Mouse (Mus musculus): ENCODE results near the gene Ager. TPM values are rescaled to one million over a fixed set of nuclear protein-coding genes. Genes with fewer than 3 reads are reported as not detected.

Ager gene
- polyA plus RNA-seq, 1 experiment: not detected

DNA sequence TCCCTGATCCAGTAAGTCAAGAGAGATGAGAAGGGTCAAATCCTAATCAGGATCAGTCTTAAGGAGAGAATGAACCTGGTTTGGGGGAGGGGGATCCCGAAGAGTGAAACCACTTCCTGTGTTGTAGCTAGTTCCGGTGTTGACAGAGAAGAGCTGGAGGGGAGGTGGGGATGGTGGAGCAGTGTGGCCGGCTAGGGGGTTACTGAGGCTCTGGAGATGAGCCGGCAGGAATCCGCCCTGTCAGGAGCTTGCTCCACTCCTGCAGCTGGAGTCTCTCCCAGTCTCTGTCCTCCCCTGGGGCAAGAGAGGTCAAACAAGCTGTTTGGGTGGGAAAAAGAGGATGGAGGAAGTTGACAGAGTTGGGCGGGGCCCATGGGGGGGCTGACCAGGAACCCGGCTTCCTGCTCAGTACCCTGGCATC is 8.0 kb upstream of the Ager start, which contains the start of gene Gpsm3:
TSS of gene Gpsm3 (plus strand) at position 126 of the 421 bp plus-strand sequence.
- Histone ChIP-seq H3K4me1 (ENCODE audit: control insufficient read depth, insufficient read depth, insufficient read length, low read length) (peaks cover 16% of the 10 kb centered on the region), H3K4me3 (ENCODE audit: insufficient read depth, low read depth, low read length) (peak within 1 kb of the TSS; percentile 38), H3K27ac (replicated peaks; ENCODE audit: low read depth, low read length) (peak within 1 kb of the TSS; percentile 82)

DNA sequence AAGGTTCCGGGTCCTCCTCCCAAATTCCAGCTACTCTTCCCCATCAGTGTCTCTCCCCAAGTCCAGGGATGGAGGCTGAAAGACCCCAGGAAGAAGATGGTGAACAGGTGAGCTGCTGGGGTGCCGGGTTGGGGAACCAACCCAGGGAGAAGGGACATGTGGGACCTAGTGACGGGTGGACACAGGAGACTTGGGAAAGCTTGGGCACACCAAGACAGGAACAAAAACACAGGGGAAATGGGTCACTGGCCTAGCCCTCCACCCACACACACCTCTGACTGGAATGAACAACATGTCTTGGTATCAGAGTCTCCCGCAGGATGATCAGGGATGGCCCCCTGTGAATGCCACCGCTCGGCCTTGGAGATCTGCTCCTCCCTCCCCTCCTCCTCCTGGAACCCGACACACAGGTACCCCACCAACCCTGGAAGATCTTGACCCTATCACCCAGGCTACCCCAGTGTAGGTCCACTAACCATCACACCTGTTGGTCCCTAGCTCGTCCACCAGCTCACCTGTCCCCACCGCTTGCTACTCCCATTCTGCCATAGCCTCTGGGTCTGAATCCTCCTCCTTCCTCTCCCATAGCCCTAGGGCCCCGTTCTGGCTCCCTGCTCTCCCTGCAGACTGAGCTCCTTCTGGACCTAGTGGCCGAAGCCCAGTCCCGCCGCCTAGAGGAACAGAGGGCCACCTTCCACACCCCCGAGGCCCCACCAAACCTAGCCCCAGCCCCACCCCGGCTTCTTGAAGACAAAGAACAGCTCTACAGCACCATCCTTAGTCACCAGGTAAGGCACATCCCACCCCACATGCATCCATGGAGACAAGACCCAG is 7.3 kb upstream of the Ager start:
- H3K27ac ChIP-seq (replicated peaks; ENCODE audit: low read depth, low read length): peak overlapping the region; percentile 98
- H3K4me3 ChIP-seq (ENCODE audit: insufficient read depth, low read depth, low read length): peak overlapping the region; percentile 88
- peaks cover 16% of the 10 kb centered on the region for H3K4me1 ChIP-seq (ENCODE audit: control insufficient read depth, insufficient read depth, insufficient read length, low read length)

DNA sequence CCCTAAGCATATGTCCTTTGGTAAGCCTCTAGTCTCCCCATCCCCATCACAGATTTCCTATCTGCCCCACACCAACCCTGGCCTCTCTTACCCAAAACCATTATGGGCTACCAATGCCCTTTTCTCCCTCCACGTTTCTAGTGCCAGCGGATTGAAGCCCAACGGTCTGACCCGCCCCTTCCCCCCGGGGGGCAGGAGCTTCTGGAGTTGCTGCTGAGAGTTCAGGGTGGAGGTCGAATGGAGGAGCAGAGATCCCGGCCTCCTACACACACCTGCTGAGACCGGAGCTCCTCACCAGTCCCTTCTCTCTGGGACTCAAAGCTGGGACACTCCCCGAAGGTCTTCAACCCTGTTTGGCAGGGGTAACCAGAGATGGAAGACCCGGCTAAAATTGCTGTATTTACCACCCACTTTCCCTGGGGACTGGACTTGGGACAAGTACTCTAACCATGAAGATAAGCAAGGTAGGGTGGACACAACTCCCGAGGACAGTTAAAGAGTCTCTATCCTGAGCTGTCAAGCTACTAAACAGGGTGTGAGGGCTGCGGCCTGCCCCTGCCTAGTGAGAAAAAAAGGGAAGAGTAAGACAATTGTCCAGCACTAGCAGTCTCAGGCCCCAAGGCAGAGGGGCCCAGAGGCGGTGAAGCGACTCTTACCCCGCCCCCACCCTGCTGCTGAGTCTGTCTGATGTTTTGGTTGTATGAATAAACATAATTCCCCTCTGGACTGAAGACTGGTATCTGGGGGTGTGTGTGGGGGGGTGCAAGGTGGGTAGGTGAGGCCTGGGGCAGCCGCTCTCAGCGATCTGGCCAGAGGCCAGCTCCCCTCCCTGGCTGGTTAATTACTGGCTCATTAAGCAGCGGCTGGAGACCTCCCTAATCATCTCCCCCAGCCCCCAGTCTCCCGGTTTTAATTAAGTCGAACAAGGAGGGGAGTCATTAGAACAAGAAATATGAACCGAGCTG is 6.4 kb upstream of the Ager start, which contains the start of gene Pbx2:
TSS of gene Pbx2 (plus strand) at position 238 of the 965 bp plus-strand sequence.
- H3K27ac ChIP-seq (replicated peaks; ENCODE audit: low read depth, low read length): peak within 1 kb of the TSS; percentile 98
- peak within 1 kb of the TSS; percentile 88 for H3K4me3 ChIP-seq (ENCODE audit: insufficient read depth, low read depth, low read length)
- H3K4me1 ChIP-seq (ENCODE audit: control insufficient read depth, insufficient read depth, insufficient read length, low read length): peaks cover 15% of the 10 kb centered on the region

DNA sequence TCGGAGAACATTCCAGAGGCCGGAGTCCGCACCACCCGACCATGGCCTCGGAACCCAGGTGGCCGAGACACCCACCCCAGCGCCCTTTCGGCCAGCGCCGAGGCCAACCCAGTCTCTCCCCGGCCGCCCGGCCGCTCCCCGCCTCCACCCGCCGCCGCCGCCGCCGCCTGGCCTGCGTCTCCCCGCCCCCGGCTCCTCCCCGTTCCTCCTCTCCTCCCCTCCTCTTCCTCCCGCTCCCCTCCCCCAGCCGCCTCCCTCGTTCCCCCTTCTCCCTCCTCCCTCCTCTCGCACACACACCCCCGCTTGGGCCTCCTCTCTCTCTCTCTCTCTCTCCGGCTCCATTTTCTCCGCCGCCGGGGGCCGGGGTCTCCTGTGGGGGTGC is 5.7 kb upstream of the Ager start:
- peak overlapping the region; percentile 88 for H3K4me3 ChIP-seq (ENCODE audit: insufficient read depth, low read depth, low read length)
- peak overlapping the region; percentile 98 for H3K27ac ChIP-seq (replicated peaks; ENCODE audit: low read depth, low read length)
- H3K4me1 ChIP-seq (ENCODE audit: control insufficient read depth, insufficient read depth, insufficient read length, low read length): peaks cover 12% of the 10 kb centered on the region

DNA sequence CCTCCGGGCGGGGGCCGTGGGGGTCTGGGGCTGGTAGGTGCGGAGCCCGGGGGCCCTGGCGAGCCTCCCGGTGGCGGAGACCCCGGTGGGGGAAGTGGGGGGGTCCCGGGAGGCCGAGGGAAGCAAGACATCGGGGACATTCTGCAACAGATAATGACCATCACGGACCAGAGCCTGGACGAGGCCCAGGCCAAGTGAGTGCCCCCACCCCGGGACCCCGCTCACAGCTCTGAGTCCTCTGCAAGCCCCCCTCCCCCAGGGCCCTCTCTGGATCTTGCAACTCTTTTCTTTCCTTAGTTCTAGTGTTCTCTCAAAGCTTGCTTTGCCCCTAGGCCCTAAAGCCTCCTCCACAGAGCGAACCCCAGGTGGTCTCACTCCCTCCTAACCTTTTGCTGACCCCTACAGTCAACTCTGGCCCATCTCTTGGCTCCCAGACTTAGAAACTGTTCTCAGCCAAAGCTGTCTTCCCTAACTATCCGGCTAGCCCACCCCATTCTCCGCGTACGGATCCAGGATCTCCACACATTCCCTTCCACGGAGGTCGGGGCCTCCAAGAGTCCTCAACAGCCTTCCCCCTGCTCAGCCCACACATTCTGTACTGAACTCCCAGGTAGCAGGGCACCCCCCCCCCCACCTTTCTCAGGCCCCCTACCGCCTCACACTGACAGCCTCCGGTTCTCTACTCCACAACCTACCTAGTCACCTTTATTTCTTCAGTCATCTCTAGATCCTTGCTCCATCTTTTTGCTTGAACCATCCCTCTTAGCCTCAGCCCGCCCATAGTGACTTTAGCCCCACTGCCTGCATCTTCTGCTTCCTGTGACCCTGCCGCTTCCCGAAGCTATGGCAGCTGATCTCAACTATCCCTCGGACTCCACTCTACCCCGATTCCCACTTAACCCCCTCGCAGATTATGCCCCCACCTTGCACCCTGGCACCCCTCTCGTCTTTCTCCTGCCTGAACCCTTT is 4.8 kb upstream of the Ager start:
- Histone ChIP-seq H3K4me3 (ENCODE audit: insufficient read depth, low read depth, low read length) (peak overlapping the region; percentile 65), H3K4me1 (ENCODE audit: control insufficient read depth, insufficient read depth, insufficient read length, low read length) (peaks cover 12% of the 10 kb centered on the region), H3K27ac (replicated peaks; ENCODE audit: low read depth, low read length) (peak overlapping the region; percentile 75)

DNA sequence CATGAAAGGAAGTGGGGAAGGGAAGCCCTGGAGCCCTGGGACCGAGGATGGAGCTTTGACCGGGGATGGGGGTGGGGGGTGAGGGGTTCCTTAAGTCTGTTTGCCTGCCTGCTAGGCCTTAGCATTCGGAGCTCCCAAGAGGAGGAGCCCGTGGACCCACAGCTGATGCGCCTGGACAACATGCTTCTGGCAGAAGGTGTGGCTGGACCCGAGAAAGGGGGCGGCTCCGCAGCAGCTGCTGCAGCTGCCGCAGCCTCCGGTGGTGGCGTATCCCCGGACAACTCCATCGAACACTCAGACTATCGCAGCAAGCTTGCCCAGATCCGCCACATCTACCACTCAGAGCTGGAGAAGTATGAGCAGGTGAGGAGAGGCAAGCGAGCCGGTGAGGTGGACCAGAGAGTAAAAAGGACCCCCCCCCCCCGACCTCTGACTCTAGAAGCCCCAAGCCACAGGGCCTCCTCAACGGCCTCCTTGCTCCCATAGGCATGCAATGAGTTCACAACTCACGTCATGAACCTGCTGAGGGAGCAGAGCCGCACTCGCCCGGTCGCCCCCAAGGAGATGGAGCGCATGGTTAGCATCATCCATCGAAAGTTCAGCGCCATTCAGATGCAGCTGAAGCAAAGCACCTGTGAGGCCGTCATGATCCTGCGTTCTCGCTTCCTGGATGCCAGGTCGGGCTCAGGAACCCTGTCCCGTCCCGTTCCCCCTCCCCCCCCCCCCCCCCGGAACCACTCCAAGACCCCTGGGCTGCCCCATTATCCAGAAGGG is 3.7 kb upstream of the Ager start:
- Histone ChIP-seq H3K4me3 (ENCODE audit: insufficient read depth, low read depth, low read length) (peak overlapping the region; percentile 65), H3K27ac (replicated peaks; ENCODE audit: low read depth, low read length) (peak overlapping the region; percentile 66; the same call in 1 of the 2 replicates), H3K4me1 (ENCODE audit: control insufficient read depth, insufficient read depth, insufficient read length, low read length) (peaks cover 6% of the 10 kb centered on the region)

DNA sequence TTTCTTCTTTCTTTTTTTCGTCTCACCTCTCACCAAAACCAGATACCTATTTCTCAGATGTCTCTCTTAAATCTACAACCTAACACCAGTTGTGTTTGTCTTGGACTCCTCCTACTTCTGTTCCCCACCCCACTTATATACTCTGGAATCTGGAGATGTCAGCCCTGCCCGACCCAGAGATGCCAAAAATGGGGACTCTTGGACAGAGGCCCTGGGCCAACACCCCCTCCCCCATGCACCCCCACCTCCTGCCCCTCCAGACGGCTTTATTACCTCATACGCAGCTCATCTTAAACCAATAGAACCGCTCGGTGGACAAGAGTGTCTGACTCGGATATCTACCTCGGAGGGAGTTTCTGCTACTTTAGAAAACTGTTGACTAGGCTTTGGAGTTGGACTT is 1.6 kb upstream of the Ager start:
- Histone ChIP-seq H3K4me3 (ENCODE audit: insufficient read depth, low read depth, low read length) (no peak overlapping the region), H3K4me1 (ENCODE audit: control insufficient read depth, insufficient read depth, insufficient read length, low read length) (no peaks in the 10 kb centered on the region; the same call in 1 of the 2 replicates), H3K27ac (replicated peaks; ENCODE audit: low read depth, low read length) (no peak overlapping the region)

DNA sequence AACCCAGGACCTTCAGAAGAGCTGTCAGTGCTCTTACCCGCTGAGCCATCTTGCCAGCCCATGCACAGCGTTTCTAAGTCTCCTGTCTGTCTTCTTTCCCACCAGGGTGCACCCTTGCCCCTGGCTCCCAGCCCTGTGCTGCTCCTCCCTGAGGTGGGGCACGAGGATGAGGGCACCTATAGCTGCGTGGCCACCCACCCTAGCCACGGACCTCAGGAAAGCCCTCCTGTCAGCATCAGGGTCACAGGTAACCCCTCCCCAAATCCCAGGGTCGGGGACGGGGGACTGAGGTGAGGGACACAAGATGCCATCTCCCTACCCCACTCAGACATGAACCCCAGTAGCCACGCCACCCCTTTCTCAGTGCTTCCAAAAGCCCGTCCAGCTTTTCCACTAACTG is 2.2 kb downstream of the Ager start:
- Histone ChIP-seq H3K4me1 (ENCODE audit: control insufficient read depth, insufficient read depth, insufficient read length, low read length) (peaks cover 3% of the 10 kb centered on the region; the same call in 1 of the 2 replicates), H3K27ac (replicated peaks; ENCODE audit: low read depth, low read length) (no peak overlapping the region), H3K4me3 (ENCODE audit: insufficient read depth, low read depth, low read length) (no peak overlapping the region)

DNA sequence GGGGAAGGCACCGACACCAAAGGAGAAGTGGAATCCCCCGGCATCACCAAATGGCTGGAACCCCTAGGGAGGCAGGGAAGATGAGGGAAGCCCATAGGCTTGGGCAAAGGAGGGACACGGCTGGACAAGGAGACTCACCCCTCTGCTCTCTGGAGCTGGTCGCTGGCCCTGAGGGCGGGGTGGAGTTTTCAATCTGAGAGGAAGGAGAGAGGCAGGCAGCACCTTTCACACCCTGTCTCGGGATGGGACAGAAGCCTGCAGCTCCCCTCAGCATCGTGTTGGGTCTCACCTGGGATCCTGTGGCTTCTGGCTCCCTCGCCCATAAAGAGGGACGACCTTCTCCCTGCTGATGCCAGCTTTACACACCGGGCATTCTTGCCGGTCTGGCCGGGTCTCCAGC is 4.1 kb downstream of the Ager start:
- Histone ChIP-seq H3K4me1 (ENCODE audit: control insufficient read depth, insufficient read depth, insufficient read length, low read length) (peaks cover 8% of the 10 kb centered on the region), H3K4me3 (ENCODE audit: insufficient read depth, low read depth, low read length) (no peak overlapping the region), H3K27ac (replicated peaks; ENCODE audit: low read depth, low read length) (no peak overlapping the region)

DNA sequence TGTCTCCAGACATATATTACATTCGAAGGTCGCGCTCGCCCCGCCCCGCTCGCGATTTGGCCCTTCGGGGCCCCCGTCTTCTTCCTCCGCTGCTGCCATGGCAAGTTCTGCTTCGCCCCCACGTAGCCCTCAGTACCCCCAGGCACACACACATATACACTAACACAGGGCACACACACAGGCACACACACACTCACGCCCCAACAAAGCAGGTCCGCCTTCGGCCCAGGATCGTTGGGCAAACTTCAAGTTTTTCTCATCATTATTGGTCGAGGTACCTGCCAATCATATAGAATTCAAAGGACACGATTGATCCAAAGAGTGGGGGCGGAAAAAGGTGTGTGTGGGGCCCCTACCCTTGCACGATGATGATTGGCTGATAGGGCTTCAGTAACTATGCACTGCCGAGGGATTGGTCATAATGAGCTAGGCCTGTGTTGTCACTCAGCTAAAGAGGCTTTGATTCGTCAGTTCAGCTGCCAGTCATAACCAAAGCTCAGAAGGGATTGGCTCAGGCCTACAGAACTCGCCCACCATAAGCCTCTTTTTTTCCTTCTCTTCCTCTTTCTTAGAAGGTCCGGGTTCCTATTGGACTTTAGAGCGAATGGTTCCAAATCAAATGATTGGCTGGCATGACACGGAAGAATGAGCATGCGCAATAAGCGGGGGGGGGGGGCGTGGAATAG is 5.9 kb downstream of the Ager start, which contains the start of gene Rnf5:
TSS of gene Rnf5 (minus strand) at position 316 of the 686 bp plus-strand sequence.
- Histone ChIP-seq H3K27ac (replicated peaks; ENCODE audit: low read depth, low read length) (peak within 1 kb of the TSS; percentile 98), H3K4me1 (ENCODE audit: control insufficient read depth, insufficient read depth, insufficient read length, low read length) (peaks cover 13% of the 10 kb centered on the region), H3K4me3 (ENCODE audit: insufficient read depth, low read depth, low read length) (peak within 1 kb of the TSS; percentile 75)

DNA sequence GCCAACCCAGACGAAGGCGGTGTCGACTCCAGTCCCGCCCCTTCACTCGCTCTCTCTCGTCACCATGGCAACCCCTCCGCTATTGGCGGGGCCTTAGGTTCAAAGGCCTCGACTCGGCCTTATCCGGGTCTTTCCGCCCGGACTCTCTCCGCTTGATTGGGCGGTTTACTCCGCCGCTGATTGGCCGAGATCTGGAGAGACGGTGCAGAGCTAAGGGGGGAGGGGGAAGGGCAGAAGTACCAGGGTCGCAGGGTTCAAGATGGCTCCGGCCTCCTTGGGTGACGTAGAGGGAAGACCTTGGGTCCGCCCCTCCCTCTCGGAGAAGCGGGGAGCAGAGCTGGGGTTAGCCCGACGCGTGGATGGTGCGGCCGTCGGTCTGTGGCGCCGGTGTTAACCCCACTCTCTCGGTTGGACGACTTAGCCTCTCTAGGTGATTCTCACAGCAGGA is 6.4 kb downstream of the Ager start, which contains the start of gene Agpat1:
TSS of gene Agpat1 (plus strand) at position 202 of the 448 bp plus-strand sequence.
- Histone ChIP-seq H3K4me1 (ENCODE audit: control insufficient read depth, insufficient read depth, insufficient read length, low read length) (peaks cover 14% of the 10 kb centered on the region), H3K27ac (replicated peaks; ENCODE audit: low read depth, low read length) (peak within 1 kb of the TSS; percentile 98), H3K4me3 (ENCODE audit: insufficient read depth, low read depth, low read length) (peak within 1 kb of the TSS; percentile 75)

DNA sequence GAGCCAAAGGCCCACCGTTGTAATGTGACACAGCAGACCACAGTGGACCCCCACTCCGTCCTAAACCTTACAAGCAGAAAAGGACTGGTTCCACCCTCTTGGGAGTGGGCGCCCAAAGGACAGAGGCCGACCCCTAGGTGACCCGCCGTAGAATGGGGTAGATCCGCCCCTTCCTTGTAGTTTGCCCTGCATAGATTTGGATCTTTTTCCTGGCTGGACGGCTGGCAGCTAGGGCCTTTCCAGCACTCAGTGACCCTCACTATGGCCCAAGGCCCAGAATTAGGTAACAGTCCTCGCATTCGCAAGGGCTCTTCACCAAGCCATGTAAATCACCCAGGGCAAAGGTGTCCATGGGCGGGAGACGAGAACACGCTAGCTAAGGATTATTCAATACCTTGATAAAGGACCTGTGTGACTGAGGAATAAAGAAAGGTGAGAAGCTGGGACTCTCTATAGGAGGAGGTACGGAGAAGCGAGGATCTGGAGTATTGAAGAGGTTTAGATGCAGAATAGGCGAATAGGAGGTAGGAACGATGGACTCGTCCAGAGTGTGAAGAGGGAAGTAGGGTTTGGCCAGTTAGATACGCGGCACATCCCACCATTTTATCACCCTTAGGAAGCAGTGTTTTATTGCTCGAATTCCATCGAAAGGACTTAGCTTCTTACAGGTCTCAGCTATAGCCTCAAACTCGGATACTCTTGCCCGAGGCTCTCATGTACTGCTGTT is 7.0 kb downstream of the Ager start:
- Histone ChIP-seq H3K4me1 (ENCODE audit: control insufficient read depth, insufficient read depth, insufficient read length, low read length) (peaks cover 14% of the 10 kb centered on the region), H3K4me3 (ENCODE audit: insufficient read depth, low read depth, low read length) (peak overlapping the region; percentile 75), H3K27ac (replicated peaks; ENCODE audit: low read depth, low read length) (peak overlapping the region; percentile 98)
